In genomic region chr8:9027672-9028071, GRCm38 (mm10) we compare ENCODE assay signal across 22 mouse cellular contexts.
"Had no signal": no experiment of that assay in that cellular context is flagged by ENCODE, and none has a peak within 500 bp of the region (broad histone marks: within the 10 kb centered on the region; RNA-seq: fewer than 3 reads in every experiment).

No protein-coding gene starts in this region.

- ATAC-seq: forebrain, postnatal 0 days; hindbrain, postnatal 0 days; liver, embryonic 12.5 days had no signal

- H3K4me2 ChIP-seq: heart, embryonic 11.5 days; heart, embryonic 13.5 days; heart, embryonic 15.5 days; hindbrain, embryonic 13.5 days; hindbrain, embryonic 15.5 days; limb, embryonic 12.5 days; liver, embryonic 12.5 days had no signal

- H3K4me3 ChIP-seq: heart, adult 2 months; heart, embryonic 13.5 days; heart, embryonic 15.5 days; hindbrain, embryonic 13.5 days; hindbrain, embryonic 15.5 days; left cerebral cortex, adult 2 months; limb, embryonic 10.5 days; limb, embryonic 12.5 days; liver, embryonic 12.5 days had no signal

- H3K9me3 ChIP-seq: heart, embryonic 13.5 days; heart, embryonic 15.5 days; hindbrain, embryonic 13.5 days; hindbrain, embryonic 15.5 days; limb, embryonic 10.5 days; limb, embryonic 12.5 days; liver, embryonic 12.5 days had no signal

- H3K9ac ChIP-seq: forebrain, postnatal 0 days; heart, embryonic 13.5 days; heart, embryonic 15.5 days; hindbrain, embryonic 13.5 days; hindbrain, embryonic 15.5 days; limb, embryonic 12.5 days; liver, embryonic 12.5 days; liver, embryonic 14.5 days had no signal

- H3K27ac ChIP-seq: heart, adult 2 months; heart, embryonic 13.5 days; heart, embryonic 15.5 days; hindbrain, embryonic 13.5 days; hindbrain, embryonic 15.5 days; hindbrain, postnatal 0 days; left cerebral cortex, adult 2 months; limb, embryonic 10.5 days; limb, embryonic 12.5 days; liver, embryonic 12.5 days; liver, embryonic 14.5 days had no signal

- H3K36me3 ChIP-seq: heart, embryonic 13.5 days; heart, embryonic 15.5 days; hindbrain, embryonic 13.5 days; hindbrain, embryonic 15.5 days; limb, embryonic 10.5 days; limb, embryonic 12.5 days; liver, embryonic 12.5 days had no signal

- H3K4me1 ChIP-seq: heart, embryonic 13.5 days; heart, embryonic 15.5 days; hindbrain, embryonic 13.5 days; hindbrain, embryonic 15.5 days; liver, embryonic 12.5 days had no signal

- DNase-seq: forebrain, postnatal 0 days; gastrocnemius, postnatal 14 days; gastrocnemius, postnatal 36 days; heart, adult 2 months; heart, postnatal 14 days; heart, postnatal 36 days; kidney, adult 18-20 months; kidney, adult 8-10 months; kidney, postnatal 10 days; kidney, postnatal 25 days; kidney, postnatal 4 days had no signal

- H3K27me3 ChIP-seq: heart, embryonic 13.5 days; heart, embryonic 15.5 days; hindbrain, embryonic 13.5 days; hindbrain, embryonic 15.5 days; limb, embryonic 12.5 days; liver, embryonic 12.5 days had no signal
